Mouse (Mus musculus): ENCODE results near the gene Tcaf3.

Gene Tcaf3

GRCm38 (mm10) chr6:42542036-42543031, 55.2 kb downstream of the Tcaf3 start:
- DNase-seq = no peak

- DNase-seq = no peak
Observed at GRCm38 (mm10) chr6:42540681-42541080, 56.8 kb downstream of the Tcaf3 start.

- no peak for DNase-seq
Observed at GRCm38 (mm10) chr6:42539711-42540110, 57.8 kb downstream of the Tcaf3 start.
